Mouse (Mus musculus): Measurements from ENCODE around the gene Smoc2. TPM values are rescaled to one million over a fixed set of nuclear protein-coding genes. Genes with fewer than 3 reads are reported as not detected.
A peak's percentile ranks its signal among the peaks of the same experiment; 100 is the strongest.

The Smoc2 gene
- polyA plus RNA-seq, 1 experiment from 2014 or later = 2.3 TPM

GRCm38 (mm10) chr17:14250401-14250800, 28.9 kb upstream of the Smoc2 start:
- Histone ChIP-seq H3K9me3 (replicated peaks) (no peaks in the 10 kb centered on the region), H3K4me1 (no peaks in the 10 kb centered on the region; the same call in 1 of the 2 replicates), H3K36me3 (no peaks in the 10 kb centered on the region), H3K4me3 (no peak overlapping the region), H3K27me3 (ENCODE audit: low read depth, poor library complexity, severe bottlenecking) (no peaks in the 10 kb centered on the region), H3K27ac (replicated peaks) (no peak overlapping the region)
- WGBS = 91% methylated on average over 8 of the region's 8 CpGs
- DNase-seq (ENCODE audit: low spot score) = no peak

GRCm38 (mm10) chr17:14252456-14252855, 26.9 kb upstream of the Smoc2 start:
- Histone ChIP-seq H3K27ac (replicated peaks) (no peak overlapping the region), H3K36me3 (no peaks in the 10 kb centered on the region), H3K4me3 (no peak overlapping the region), H3K27me3 (ENCODE audit: low read depth, poor library complexity, severe bottlenecking) (no peaks in the 10 kb centered on the region), H3K4me1 (no peaks in the 10 kb centered on the region; the same call in 1 of the 2 replicates), H3K9me3 (replicated peaks) (no peaks in the 10 kb centered on the region)
- 87% methylated on average over 7 of the region's 7 CpGs for WGBS
- no peak for DNase-seq (ENCODE audit: low spot score)

- Histone ChIP-seq H3K4me1 (peaks cover 5% of the 10 kb centered on the region), H3K4me3 (no peak overlapping the region), H3K9me3 (replicated peaks) (no peaks in the 10 kb centered on the region), H3K36me3 (no peaks in the 10 kb centered on the region), H3K27me3 (ENCODE audit: low read depth, poor library complexity, severe bottlenecking) (no peaks in the 10 kb centered on the region), H3K27ac (replicated peaks) (no peak overlapping the region)
- 82% methylated on average over 5 of the region's 5 CpGs for WGBS
- no peak for DNase-seq (ENCODE audit: low spot score)
Observed at GRCm38 (mm10) chr17:14254616-14255015, 24.7 kb upstream of the Smoc2 start.

GRCm38 (mm10) chr17:14257799-14258520, 21.3 kb upstream of the Smoc2 start:
- DNase-seq (ENCODE audit: low spot score) = no peak
- H3K27ac ChIP-seq (replicated peaks) = no peak overlapping the region
- WGBS = 81% methylated on average over 7 of the region's 7 CpGs
- H3K9me3 ChIP-seq (replicated peaks) = no peaks in the 10 kb centered on the region
- H3K36me3 ChIP-seq = no peaks in the 10 kb centered on the region
- H3K4me3 ChIP-seq = no peak overlapping the region
- no peaks in the 10 kb centered on the region for H3K27me3 ChIP-seq (ENCODE audit: low read depth, poor library complexity, severe bottlenecking)
- H3K4me1 ChIP-seq = peaks cover 5% of the 10 kb centered on the region

GRCm38 (mm10) chr17:14258906-14259305, 20.4 kb upstream of the Smoc2 start:
- no peaks in the 10 kb centered on the region for H3K36me3 ChIP-seq
- H3K4me3 ChIP-seq = no peak overlapping the region
- DNase-seq (ENCODE audit: low spot score) = no peak
- WGBS = 38% methylated on average over 6 of the region's 6 CpGs
- H3K27me3 ChIP-seq (ENCODE audit: low read depth, poor library complexity, severe bottlenecking) = no peaks in the 10 kb centered on the region
- no peak overlapping the region for H3K27ac ChIP-seq (replicated peaks)
- no peaks in the 10 kb centered on the region for H3K9me3 ChIP-seq (replicated peaks)
- peaks cover 5% of the 10 kb centered on the region for H3K4me1 ChIP-seq

GRCm38 (mm10) chr17:14260966-14261365, 18.3 kb upstream of the Smoc2 start:
- Histone ChIP-seq H3K27ac (replicated peaks) (no peak overlapping the region), H3K27me3 (ENCODE audit: low read depth, poor library complexity, severe bottlenecking) (no peaks in the 10 kb centered on the region), H3K9me3 (replicated peaks) (no peaks in the 10 kb centered on the region), H3K4me1 (peaks cover 5% of the 10 kb centered on the region), H3K36me3 (no peaks in the 10 kb centered on the region), H3K4me3 (no peak overlapping the region)
- DNase-seq (ENCODE audit: low spot score) = no peak
- WGBS = 92% methylated on average over 3 of the region's 3 CpGs

GRCm38 (mm10) chr17:14262217-14262616, 17.1 kb upstream of the Smoc2 start:
- no peak overlapping the region for H3K4me3 ChIP-seq
- peaks cover 5% of the 10 kb centered on the region for H3K4me1 ChIP-seq
- H3K27ac ChIP-seq (replicated peaks) = no peak overlapping the region
- H3K36me3 ChIP-seq = no peaks in the 10 kb centered on the region
- no peaks in the 10 kb centered on the region for H3K27me3 ChIP-seq (ENCODE audit: low read depth, poor library complexity, severe bottlenecking)
- WGBS = 86% methylated on average over 10 of the region's 10 CpGs
- no peaks in the 10 kb centered on the region for H3K9me3 ChIP-seq (replicated peaks)
- DNase-seq (ENCODE audit: low spot score) = no peak

GRCm38 (mm10) chr17:14268001-14268400, 11.3 kb upstream of the Smoc2 start:
- Histone ChIP-seq H3K4me1 (no peaks in the 10 kb centered on the region), H3K27me3 (ENCODE audit: low read depth, poor library complexity, severe bottlenecking) (no peaks in the 10 kb centered on the region), H3K4me3 (no peak overlapping the region), H3K36me3 (no peaks in the 10 kb centered on the region), H3K27ac (replicated peaks) (no peak overlapping the region), H3K9me3 (replicated peaks) (no peaks in the 10 kb centered on the region)
- no peak for DNase-seq (ENCODE audit: low spot score)
- 89% methylated on average over 4 of the region's 4 CpGs for WGBS

- H3K9me3 ChIP-seq (replicated peaks) = no peaks in the 10 kb centered on the region
- H3K27ac ChIP-seq (replicated peaks) = no peak overlapping the region
- H3K4me1 ChIP-seq = no peaks in the 10 kb centered on the region
- H3K36me3 ChIP-seq = no peaks in the 10 kb centered on the region
- H3K27me3 ChIP-seq (ENCODE audit: low read depth, poor library complexity, severe bottlenecking) = peaks cover 27% of the 10 kb centered on the region
- DNase-seq (ENCODE audit: low spot score) = no peak
- 86% methylated on average over 6 of the region's 6 CpGs for WGBS
- H3K4me3 ChIP-seq = no peak overlapping the region
Observed at GRCm38 (mm10) chr17:14273386-14273785, 5.9 kb upstream of the Smoc2 start.

- Histone ChIP-seq H3K36me3 (no peaks in the 10 kb centered on the region), H3K27me3 (ENCODE audit: low read depth, poor library complexity, severe bottlenecking) (peaks cover 66% of the 10 kb centered on the region), H3K4me1 (peaks cover 25% of the 10 kb centered on the region), H3K27ac (replicated peaks) (no peak overlapping the region), H3K4me3 (no peak overlapping the region), H3K9me3 (replicated peaks) (no peaks in the 10 kb centered on the region)
- DNase-seq (ENCODE audit: low spot score) = no peak
- 93% methylated on average over 7 of the region's 7 CpGs for WGBS
Observed at GRCm38 (mm10) chr17:14277310-14277709, 2.0 kb upstream of the Smoc2 start.

GRCm38 (mm10) chr17:14279966-14280300, 627 bp downstream of the Smoc2 start:
- Histone ChIP-seq H3K9me3 (replicated peaks) (no peaks in the 10 kb centered on the region), H3K27ac (replicated peaks) (no peak overlapping the region), H3K27me3 (ENCODE audit: low read depth, poor library complexity, severe bottlenecking) (peaks cover 90% of the 10 kb centered on the region), H3K4me1 (peaks cover 25% of the 10 kb centered on the region), H3K36me3 (no peaks in the 10 kb centered on the region), H3K4me3 (peak overlapping the region; percentile 63)
- DNase-seq (ENCODE audit: low spot score) = no peak
- under 1% methylated on average over 10 of the region's 10 CpGs for WGBS

GRCm38 (mm10) chr17:14280425-14280833, 1.1 kb downstream of the Smoc2 start:
- peak; percentile 32 for DNase-seq (ENCODE audit: low spot score)
- H3K36me3 ChIP-seq = no peaks in the 10 kb centered on the region
- peaks cover 25% of the 10 kb centered on the region for H3K4me1 ChIP-seq
- WGBS = under 1% methylated on average over 31 of the region's 31 CpGs
- no peak overlapping the region for H3K27ac ChIP-seq (replicated peaks)
- peaks cover 90% of the 10 kb centered on the region for H3K27me3 ChIP-seq (ENCODE audit: low read depth, poor library complexity, severe bottlenecking)
- no peaks in the 10 kb centered on the region for H3K9me3 ChIP-seq (replicated peaks)
- peak overlapping the region; percentile 63 for H3K4me3 ChIP-seq

- Histone ChIP-seq H3K27me3 (ENCODE audit: low read depth, poor library complexity, severe bottlenecking) (peaks cover 32% of the 10 kb centered on the region), H3K27ac (replicated peaks) (no peak overlapping the region), H3K4me3 (no peak overlapping the region), H3K9me3 (replicated peaks) (no peaks in the 10 kb centered on the region), H3K4me1 (no peaks in the 10 kb centered on the region), H3K36me3 (no peaks in the 10 kb centered on the region)
- WGBS = 47% methylated on average over 7 of the region's 7 CpGs
- peak; percentile 73 for DNase-seq (ENCODE audit: low spot score)
Observed at GRCm38 (mm10) chr17:14288015-14288616, 8.8 kb downstream of the Smoc2 start.

Measured in midbrain, embryonic 10.5 days (tissue).